Mouse (Mus musculus): Measurements from ENCODE around the gene Gjb2. TPM values are rescaled to one million over a fixed set of nuclear protein-coding genes. Genes with fewer than 3 reads are reported as not detected.

The Gjb2 gene
- total RNA-seq, 2 experiments from 2014 or later: 6.2 to 9.5 TPM

- no peak overlapping the region for H3K27ac ChIP-seq
- no peak for DNase-seq (ENCODE audit: low spot score in 2 of 2)
- no peak for TF ChIP-seq CTCF (conservative IDR thresholded peaks at IDR 0.05)
- peak overlapping the region; percentile 50 for H3K4me3 ChIP-seq
Observed at GRCm38 (mm10) chr14:57057204-57057562, 47.3 kb downstream of the Gjb2 start.

- Histone ChIP-seq H3K27ac (no peak overlapping the region), H3K4me3 (no peak overlapping the region)
- no peak for DNase-seq (ENCODE audit: low spot score in 2 of 2)
- no peak; the same call in 1 of the 2 replicates for TF ChIP-seq CTCF (conservative IDR thresholded peaks at IDR 0.05)
Observed at GRCm38 (mm10) chr14:57052713-57053112, 51.8 kb downstream of the Gjb2 start.

Other genes with a start within 250 kb of the Gjb2 start
- 100 to 1,000 TPM in 1 of 2 experiments, 10 to 100 TPM in 1; 93.1 to 103 TPM for gene Zmym2, start 218.0 kb downstream of the Gjb2 start, total RNA-seq (2021)
- gene Gja3, start 46.6 kb downstream of the Gjb2 start, total RNA-seq (2021): under 1 TPM; 0.32 to 0.33 TPM
- gene Gm4491, start 11.2 kb upstream of the Gjb2 start, total RNA-seq (2021): under 1 TPM; 0.79 to 0.91 TPM
- 100 to 1,000 TPM; 115 to 117 TPM for gene Gjb6, start 28.9 kb upstream of the Gjb2 start, total RNA-seq (2021)